Mouse (Mus musculus): ENCODE measurements around the gene Ccnj.

Ccnj gene

GRCm38 (mm10) chr19:40844731-40845130 is 13.7 kb downstream of the Ccnj start:
- peak; percentile 56 for DNase-seq

GRCm38 (mm10) chr19:40849391-40849790 is 18.3 kb downstream of the Ccnj start:
- no peak for DNase-seq

GRCm38 (mm10) chr19:40859555-40859954 is 28.5 kb downstream of the Ccnj start:
- DNase-seq, result peak; percentile 32

GRCm38 (mm10) chr19:40868284-40868683 is 37.2 kb downstream of the Ccnj start:
- no peak for DNase-seq

GRCm38 (mm10) chr19:40869425-40870105 is 38.5 kb downstream of the Ccnj start:
- DNase-seq, result no peak

- peak; percentile 93 for DNase-seq
These were observed 42.0 kb downstream of the Ccnj start for GRCm38 (mm10) chr19:40872955-40873665.

- DNase-seq, result no peak
These were observed 50.6 kb downstream of the Ccnj start for GRCm38 (mm10) chr19:40881700-40882099.

- no peak for DNase-seq
These were observed 57.8 kb downstream of the Ccnj start for GRCm38 (mm10) chr19:40888887-40889286.

DNA sequence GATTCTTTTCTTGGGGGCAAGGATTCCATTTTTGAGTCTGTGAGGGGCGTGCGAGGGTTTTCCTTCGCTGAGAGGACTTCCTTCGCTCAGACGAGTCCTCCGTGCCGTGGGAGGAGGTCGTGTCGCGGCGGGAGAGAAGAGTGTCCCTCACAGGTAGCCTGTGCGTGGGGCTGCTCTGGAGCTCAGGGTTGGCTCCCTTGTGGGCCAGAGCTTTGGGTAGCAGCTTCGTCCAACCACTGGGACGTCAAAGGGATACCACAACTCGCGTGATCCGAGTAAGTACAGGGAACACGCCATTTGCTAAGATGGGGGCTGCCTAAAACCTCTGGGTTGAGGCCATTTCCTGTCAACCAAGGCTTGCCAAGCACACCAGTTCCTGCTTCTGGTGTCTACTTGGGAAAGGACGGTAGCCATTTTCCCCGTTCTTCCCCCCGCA is 63.0 kb downstream of the Ccnj start:
- no peak for DNase-seq

GRCm38 (mm10) chr19:40894519-40895392 is 63.7 kb downstream of the Ccnj start, which contains the start of gene Zfp518a:
Gene Zfp518a (plus strand): TSS chr19:40894705.
- DNase-seq, result peak; percentile 85

- DNase-seq, result no peak
These were observed 64.3 kb downstream of the Ccnj start for GRCm38 (mm10) chr19:40895393-40895703.
